Mouse (Mus musculus): Measurements from ENCODE around the gene Tomm6. TPM values are rescaled to one million over a fixed set of nuclear protein-coding genes. Genes with fewer than 3 reads are reported as not detected.
"Not testable (repeated sequence)": the region's sequence is repeated elsewhere in the genome, so short reads cannot be mapped to it uniquely, and the experiment has no call there.

Tomm6 gene
- total RNA-seq, 2 experiments from 2014 or later, result 179 to 192 TPM

DNA sequence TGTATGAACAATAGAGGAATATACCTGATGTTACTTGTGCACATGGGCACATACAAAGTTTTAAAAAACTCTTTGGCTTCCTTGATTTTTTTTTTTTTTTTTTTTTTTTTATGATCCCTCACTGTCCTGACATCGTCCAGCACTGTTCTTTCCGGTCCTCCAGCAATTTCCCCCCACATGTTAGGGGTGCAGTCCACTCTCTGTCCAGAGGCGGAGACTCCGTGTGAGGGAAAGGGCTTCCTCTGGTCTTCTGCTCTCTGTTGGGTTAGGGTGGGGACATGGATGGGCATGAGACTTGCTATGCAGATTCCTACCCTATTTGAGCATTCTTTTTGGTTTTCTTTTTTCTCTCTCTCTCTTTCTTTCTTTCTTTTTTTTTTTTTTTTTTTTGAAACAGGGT, 30.3 kb downstream of the Tomm6 start:
- intact Hi-C loops (cut with DNase I), result no loop called here
- DNase-seq, result no peak

DNA sequence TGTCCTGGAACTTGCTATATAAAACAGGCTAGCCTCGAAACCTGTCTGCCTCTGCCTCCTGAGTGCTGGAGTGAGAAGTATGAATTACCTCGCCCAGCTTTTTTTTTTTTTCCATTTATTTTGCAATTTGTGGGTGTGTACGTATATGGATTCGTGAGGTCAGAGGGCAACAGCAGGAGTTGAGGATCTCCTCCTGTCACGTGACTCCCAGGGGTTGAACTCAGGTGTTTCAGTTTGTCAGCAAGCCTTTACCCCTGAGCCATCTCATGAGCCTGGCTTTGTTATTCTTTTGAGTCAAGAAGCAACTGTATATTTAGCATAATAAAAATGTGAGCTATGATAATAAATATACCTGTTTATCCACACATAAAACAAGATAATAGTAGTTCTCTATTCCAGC, 32.5 kb downstream of the Tomm6 start:
- DNase-seq, result no peak
- intact Hi-C loops (cut with DNase I), result no loop called here

DNA sequence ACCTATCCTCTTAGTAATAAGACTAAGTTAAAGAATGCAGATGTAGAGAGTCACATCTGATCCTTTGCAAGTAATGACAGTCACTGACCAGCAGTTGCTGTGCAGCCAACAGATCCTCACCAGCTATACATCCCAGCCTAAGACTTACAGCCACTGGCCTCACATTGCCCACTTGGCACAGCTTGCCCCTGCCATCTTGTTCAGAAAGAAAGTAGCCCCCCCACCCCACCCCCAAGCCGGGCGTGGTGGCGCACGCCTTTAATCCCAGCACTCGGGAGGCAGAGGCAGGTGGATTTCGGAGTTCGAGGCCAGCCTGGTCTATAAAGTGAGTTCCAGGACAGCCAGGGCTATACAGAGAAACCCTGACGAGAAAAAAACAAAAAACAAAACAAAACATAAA, 33.8 kb downstream of the Tomm6 start:
- DNase-seq; intact Hi-C loops (cut with DNase I): not testable (repeated sequence)

DNA sequence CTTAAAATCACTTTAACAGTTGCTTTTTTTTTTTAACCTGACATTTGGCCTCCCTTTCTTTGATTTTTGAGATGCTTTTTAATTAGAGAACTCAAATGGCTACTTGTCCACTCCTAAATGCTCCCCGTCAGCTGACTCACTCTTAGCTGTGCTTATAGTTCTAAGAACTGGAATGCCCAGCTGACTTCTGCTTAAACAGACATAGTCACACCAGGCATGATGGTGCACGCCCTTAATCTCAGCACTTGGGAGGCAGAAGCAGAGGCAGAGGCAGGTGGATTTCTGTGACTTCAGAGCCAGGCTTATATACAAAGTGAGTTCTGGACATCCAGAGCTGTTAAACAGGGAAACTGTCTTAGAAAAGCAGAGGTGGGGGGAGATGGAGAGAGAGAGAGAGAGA, 36.2 kb downstream of the Tomm6 start:
- intact Hi-C loops (cut with DNase I), result no loop called here
- no peak for DNase-seq

DNA sequence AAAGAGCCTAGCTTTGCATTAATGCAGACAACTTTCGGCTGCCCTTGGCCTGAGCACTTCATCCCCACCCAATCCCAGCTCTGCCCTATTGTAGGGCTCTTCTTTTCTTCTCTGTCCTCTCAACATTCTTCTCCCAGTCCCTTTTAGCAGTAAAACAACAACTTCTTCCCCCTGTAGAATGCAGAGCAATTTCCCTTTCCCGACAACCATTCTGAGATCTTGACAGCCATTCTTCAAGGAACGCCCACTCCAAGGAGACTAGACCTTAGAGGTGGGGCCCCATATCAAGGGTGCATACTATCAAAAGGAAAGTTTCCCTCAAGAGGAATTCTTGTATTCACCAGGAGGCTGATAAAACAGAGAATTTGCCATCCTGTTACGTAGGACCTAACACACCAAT, 39.2 kb downstream of the Tomm6 start:
- intact Hi-C loops (cut with DNase I), result no loop called here
- no peak for DNase-seq

DNA sequence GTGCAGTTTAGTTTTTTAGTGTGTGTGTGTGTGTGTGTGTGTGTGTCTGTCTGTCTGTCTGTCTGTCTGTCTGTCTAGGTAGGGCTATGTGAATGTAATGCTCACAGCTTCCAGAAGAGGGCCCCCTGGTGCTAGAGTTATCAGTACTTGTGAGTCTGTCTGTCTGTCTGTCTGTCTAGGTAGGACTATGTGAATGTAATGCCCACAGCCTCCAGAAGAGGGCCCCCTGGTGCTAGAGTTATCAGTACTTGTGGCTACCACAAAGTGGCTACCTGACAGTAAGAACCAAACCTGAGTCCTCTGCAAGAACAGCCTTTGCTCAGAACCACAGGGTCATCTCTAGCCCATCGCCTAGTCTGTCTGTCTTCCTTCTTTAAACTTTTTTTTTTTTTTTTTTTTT, 41.5 kb downstream of the Tomm6 start:
- DNase-seq, result peak; percentile 59
- intact Hi-C loops (cut with DNase I), result no loop called here

DNA sequence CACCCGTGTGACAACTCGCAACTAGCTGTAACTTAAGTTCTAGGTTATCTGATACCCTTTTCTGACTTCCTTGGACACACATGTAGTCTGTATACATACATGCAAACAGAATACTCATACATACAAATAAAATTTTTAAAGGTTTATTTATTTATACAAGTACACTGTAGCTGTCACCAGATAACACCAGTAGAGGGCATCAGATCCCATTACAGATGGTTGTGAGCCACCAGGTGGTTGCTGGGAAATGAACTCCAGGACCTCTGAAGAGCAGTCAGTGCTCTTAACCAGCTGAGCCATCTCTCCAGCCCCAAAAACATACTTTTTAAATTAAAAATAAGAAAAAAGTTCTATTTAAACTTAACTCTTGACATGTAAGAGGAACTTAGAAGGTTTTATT, 45.2 kb downstream of the Tomm6 start:
- intact Hi-C loops (cut with DNase I), result no loop called here
- DNase-seq, result no peak

Other genes starting within 250 kb of the Tomm6 start
- gene Taf8, start 186.1 kb downstream of the Tomm6 start, total RNA-seq (2021), result 10 to 100 TPM; 12.7 to 15.5 TPM
- gene Ccnd3, start 183.3 kb downstream of the Tomm6 start, total RNA-seq (2021), result 10 to 100 TPM; 30.1 to 36.2 TPM
- gene Bysl, start 76.9 kb downstream of the Tomm6 start, total RNA-seq (2021), result 10 to 100 TPM; 28.6 TPM
- 10 to 100 TPM; 29.2 to 30.3 TPM for gene Med20, start 76.8 kb downstream of the Tomm6 start, total RNA-seq (2021)
- 1 to 10 TPM; 4.8 to 6.6 TPM for gene Gm20517, start 76.8 kb downstream of the Tomm6 start, total RNA-seq (2021)
- 10 to 100 TPM; 23.3 to 26.2 TPM for gene Usp49, start 57.7 kb downstream of the Tomm6 start, total RNA-seq (2021)
- gene Frs3, start 644 bp upstream of the Tomm6 start, total RNA-seq (2021), result 10 to 100 TPM; 32.4 to 35.4 TPM
- 1 to 10 TPM; 3.6 to 7.4 TPM for gene Gm21981, start 6.1 kb upstream of the Tomm6 start, total RNA-seq (2021)
- gene Prickle4, start 6.3 kb upstream of the Tomm6 start, total RNA-seq (2021), result 1 to 10 TPM; 2.4 to 6.8 TPM
- not detected for gene Pgc, start 38.5 kb upstream of the Tomm6 start, total RNA-seq (2021)
- 1 to 10 TPM; 5.0 to 5.7 TPM for gene Tfeb, start 48.6 kb upstream of the Tomm6 start, total RNA-seq (2021)
- gene Mdfi, start 146.3 kb upstream of the Tomm6 start, total RNA-seq (2021), result 1 to 10 TPM; 2.5 to 3.7 TPM
- gene Foxp4, start 236.3 kb upstream of the Tomm6 start, total RNA-seq (2021), result 10 to 100 TPM; 78.3 to 89.0 TPM

Measured in left cerebral cortex, postnatal 4 days (tissue).